Mouse (Mus musculus): ENCODE results near the gene Lrrc2. TPM values are rescaled to one million over a fixed set of nuclear protein-coding genes. Genes with fewer than 3 reads are reported as not detected.

Gene Lrrc2
- polyA plus RNA-seq, 1 experiment: 0.15 TPM

DNA sequence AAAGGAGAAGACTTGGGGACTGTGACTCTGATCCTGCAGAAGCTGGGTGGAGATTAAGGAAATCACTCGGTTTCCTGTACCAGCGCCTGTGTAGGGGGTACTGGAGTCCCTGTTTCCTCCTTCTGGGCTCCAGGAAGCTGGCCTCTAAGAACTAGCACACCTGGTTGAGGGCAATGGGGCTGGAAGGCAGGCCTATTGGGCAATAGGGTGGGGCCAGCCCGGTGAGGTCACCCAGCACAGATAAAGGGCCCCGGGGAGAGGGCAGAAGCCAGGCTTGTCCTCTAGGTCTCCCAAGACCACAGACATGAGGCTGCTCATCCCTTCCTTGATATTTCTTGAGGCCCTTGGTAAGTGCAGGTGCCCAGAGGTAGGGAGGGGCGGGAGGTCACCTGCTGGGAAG is 67.7 kb downstream of the Lrrc2 start, which contains the start of gene Ltf:
Gene Ltf, plus strand, starts transcription at position 250 of the 400 bp plus-strand sequence.
- no peak for TF ChIP-seq CTCF (IDR thresholded peaks at IDR 0.05; ENCODE audit: low read depth, low read length)
- no peak for TF ChIP-seq POLR2A (IDR thresholded peaks at IDR 0.05; ENCODE audit: borderline replicate concordance, low read depth, low read length)
- H3K4me1 ChIP-seq (ENCODE audit: control insufficient read depth, insufficient read depth, low read length): no peaks in the 10 kb centered on the region
- no peak within 1 kb of the TSS for H3K27ac ChIP-seq (ENCODE audit: insufficient read depth, low read depth, low read length)
- no peak within 1 kb of the TSS for H3K4me3 ChIP-seq (ENCODE audit: insufficient read depth, low read length)

DNA sequence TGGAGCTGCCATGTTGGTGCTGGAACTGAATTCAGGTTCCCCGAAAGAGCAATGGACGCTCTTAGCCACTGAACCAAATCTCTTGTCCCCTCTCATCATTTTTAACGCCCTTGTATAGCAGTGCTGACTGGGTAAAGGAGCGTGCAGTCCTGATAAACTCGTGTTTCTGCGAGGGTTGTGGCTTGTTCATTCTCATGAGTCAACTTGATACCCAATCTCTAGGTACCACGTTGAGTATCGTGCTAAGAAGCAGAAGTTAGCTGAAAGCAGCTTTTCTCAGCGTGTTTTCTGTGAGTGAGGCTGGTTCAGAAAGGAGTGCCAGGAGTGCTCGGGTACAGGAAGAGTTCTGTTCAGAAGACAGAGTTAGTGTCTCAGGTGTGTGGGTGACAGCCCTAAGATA is 75.4 kb downstream of the Lrrc2 start:
- TF ChIP-seq CTCF (IDR thresholded peaks at IDR 0.05; ENCODE audit: low read depth, low read length): no peak
- no peak for TF ChIP-seq POLR2A (IDR thresholded peaks at IDR 0.05; ENCODE audit: borderline replicate concordance, low read depth, low read length)
- no peak overlapping the region for H3K27ac ChIP-seq (ENCODE audit: insufficient read depth, low read depth, low read length)
- no peak overlapping the region for H3K4me3 ChIP-seq (ENCODE audit: insufficient read depth, low read length)

More for the DNA sequence above, 75.4 kb downstream of the Lrrc2 start:
- no peaks in the 10 kb centered on the region for H3K4me1 ChIP-seq (ENCODE audit: control insufficient read depth, insufficient read depth, low read length)

Other genes starting within 250 kb of the Lrrc2 start
- not detected in 2 replicates for gene Myl3, start 209.7 kb upstream of the Lrrc2 start, polyA plus RNA-seq (2012; ENCODE audit: insufficient read depth, insufficient read length, missing spikeins)
- 0.34 TPM in 1 of 2 replicates, not detected in the other for gene Pth1r, start 204.4 kb upstream of the Lrrc2 start, polyA plus RNA-seq (2012; ENCODE audit: insufficient read depth, insufficient read length, missing spikeins)
- not detected in 2 replicates for gene Prss42, start 153.4 kb upstream of the Lrrc2 start, polyA plus RNA-seq (2012; ENCODE audit: insufficient read depth, insufficient read length, missing spikeins)
- gene Prss44, start 137.6 kb upstream of the Lrrc2 start, polyA plus RNA-seq (2012; ENCODE audit: insufficient read depth, insufficient read length, missing spikeins): not detected in 2 replicates
- not detected in 2 replicates for gene Prss43, start 124.9 kb upstream of the Lrrc2 start, polyA plus RNA-seq (2012; ENCODE audit: insufficient read depth, insufficient read length, missing spikeins)
- gene Prss45, start 117.0 kb upstream of the Lrrc2 start, polyA plus RNA-seq (2012; ENCODE audit: insufficient read depth, insufficient read length, missing spikeins): not detected in 2 replicates
- not detected in 2 replicates for gene Prss46, start 107.0 kb upstream of the Lrrc2 start, polyA plus RNA-seq (2012; ENCODE audit: insufficient read depth, insufficient read length, missing spikeins)
- not detected in 2 replicates for gene Prss50, start 93.6 kb upstream of the Lrrc2 start, polyA plus RNA-seq (2012; ENCODE audit: insufficient read depth, insufficient read length, missing spikeins)
- gene Als2cl, start 71.7 kb upstream of the Lrrc2 start, polyA plus RNA-seq (2012; ENCODE audit: insufficient read depth, insufficient read length, missing spikeins): 12.6 and 16.4 TPM in 2 replicates
- not detected in 2 replicates for gene Tmie, start 71.4 kb upstream of the Lrrc2 start, polyA plus RNA-seq (2012; ENCODE audit: insufficient read depth, insufficient read length, missing spikeins)
- gene Fam240a, start 34.7 kb upstream of the Lrrc2 start, polyA plus RNA-seq (2012; ENCODE audit: insufficient read depth, insufficient read length, missing spikeins): not detected in 2 replicates
- gene Tdgf1, start 5.4 kb upstream of the Lrrc2 start, polyA plus RNA-seq (2012; ENCODE audit: insufficient read depth, insufficient read length, missing spikeins): not detected in 2 replicates
- not detected in 2 replicates for gene Rtp3, start 39.0 kb downstream of the Lrrc2 start, polyA plus RNA-seq (2012; ENCODE audit: insufficient read depth, insufficient read length, missing spikeins)
- gene Ltf, start 67.7 kb downstream of the Lrrc2 start, polyA plus RNA-seq (2012; ENCODE audit: insufficient read depth, insufficient read length, missing spikeins): 2.7 and 3.6 TPM in 2 replicates
- 5.8 and 7.2 TPM in 2 replicates for gene Ccrl2, start 106.0 kb downstream of the Lrrc2 start, polyA plus RNA-seq (2012; ENCODE audit: insufficient read depth, insufficient read length, missing spikeins)
- gene Lrrfip2, start 166.0 kb downstream of the Lrrc2 start, polyA plus RNA-seq (2012; ENCODE audit: insufficient read depth, insufficient read length, missing spikeins): 67.7 and 71.5 TPM in 2 replicates